Mouse (Mus musculus) right cerebral cortex, postnatal 4 days (tissue): Measurements from ENCODE around the gene Sirt4.
"Not testable (repeated sequence)": the region's sequence is repeated elsewhere in the genome, so short reads cannot be mapped to it uniquely, and the experiment has no call there.

ENCODE experiments used
- DNase-seq: peaks from one replicate; pipeline ENCODE4 v3.0.0-alpha.2; 2022

Sirt4 gene

GRCm38 (mm10) chr5:115483947-115484920, at the start of gene Sirt4:
Gene Sirt4 (minus strand): TSS chr5:115484725.
- peak; percentile 55 for DNase-seq

- DNase-seq = peak; percentile 48
Observed at GRCm38 (mm10) chr5:115531671-115532270, 47.2 kb upstream of the Sirt4 start.

- no peak for DNase-seq
Observed at GRCm38 (mm10) chr5:115530447-115530809, 45.9 kb upstream of the Sirt4 start.

- no peak for DNase-seq
Observed at GRCm38 (mm10) chr5:115529742-115530446, 45.4 kb upstream of the Sirt4 start.

GRCm38 (mm10) chr5:115529364-115529741, 44.8 kb upstream of the Sirt4 start:
- no peak for DNase-seq

GRCm38 (mm10) chr5:115528128-115528527, 43.6 kb upstream of the Sirt4 start:
- DNase-seq = no peak

GRCm38 (mm10) chr5:115526456-115527202, 42.1 kb upstream of the Sirt4 start:
- no peak for DNase-seq

GRCm38 (mm10) chr5:115525943-115526342, 41.4 kb upstream of the Sirt4 start:
- no peak for DNase-seq

GRCm38 (mm10) chr5:115525416-115525815, 40.9 kb upstream of the Sirt4 start:
- DNase-seq = no peak

GRCm38 (mm10) chr5:115524471-115524870, 39.9 kb upstream of the Sirt4 start:
- DNase-seq = no peak

- no peak for DNase-seq
Observed at GRCm38 (mm10) chr5:115523971-115524370, 39.4 kb upstream of the Sirt4 start.

GRCm38 (mm10) chr5:115522981-115523499, 38.5 kb upstream of the Sirt4 start:
- no peak for DNase-seq

GRCm38 (mm10) chr5:115522531-115522930, 38.0 kb upstream of the Sirt4 start:
- DNase-seq = no peak

GRCm38 (mm10) chr5:115521553-115522461, 37.3 kb upstream of the Sirt4 start:
- no peak for DNase-seq

GRCm38 (mm10) chr5:115520325-115520869, 35.9 kb upstream of the Sirt4 start:
- no peak for DNase-seq

- not testable (repeated sequence) for DNase-seq
Observed at GRCm38 (mm10) chr5:115518214-115518613, 33.7 kb upstream of the Sirt4 start.

GRCm38 (mm10) chr5:115517501-115517900, 33.0 kb upstream of the Sirt4 start:
- no peak for DNase-seq

- DNase-seq = no peak
Observed at GRCm38 (mm10) chr5:115516908-115517307, 32.4 kb upstream of the Sirt4 start.

GRCm38 (mm10) chr5:115516081-115516907, 31.8 kb upstream of the Sirt4 start:
- DNase-seq = no peak
